Mouse (Mus musculus) inflammation-experienced regulatory T-cells, adult 6 months (primary cell): ENCODE results near the gene Olfr437. TPM values are rescaled to one million over a fixed set of nuclear protein-coding genes. Genes with fewer than 3 reads are reported as not detected.
"Not testable (repeated sequence)": the region's sequence is repeated elsewhere in the genome, so short reads cannot be mapped to it uniquely, and the experiment has no call there.

Experiments
- ATAC-seq: one replicate; pipeline ENCODE4 v1.8.0; 2017
- polyA plus RNA-seq, 3 experiments: library from polyadenylated mRNA; unstranded; fragments of 100-300 nt; shearing (Covaris generic); gene quantifications; one replicate each; pipeline ENCODE4 v1.2.1; 2017

Gene Olfr437
- polyA plus RNA-seq = not detected

DNA sequence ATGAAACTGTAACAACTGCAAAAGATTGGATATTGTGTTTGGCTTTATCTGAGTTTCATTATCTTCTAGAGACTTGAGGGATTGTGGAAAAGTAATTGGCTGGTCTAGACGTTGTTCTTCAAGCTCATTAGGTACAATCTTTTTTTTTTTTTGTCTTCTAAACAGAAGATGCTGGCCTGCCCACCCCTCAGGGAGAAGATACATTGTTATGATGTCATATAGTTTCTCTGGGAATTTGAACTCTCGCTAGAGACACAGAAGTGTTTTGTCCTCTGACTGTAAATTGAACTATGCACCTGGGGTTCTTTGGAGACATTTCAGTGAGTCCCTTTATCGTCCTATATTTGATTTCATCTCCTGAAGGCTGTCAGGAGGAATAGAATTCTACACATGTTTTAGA lies at the start of gene Olfr437:
Gene Olfr437, plus strand, starts transcription at position 301 of the 400 bp plus-strand sequence.
- no peak for ATAC-seq

GRCm38 (mm10) chr6:43146267-43146666 lies 16.8 kb upstream of the Olfr437 start, which contains the start of gene Olfr237-ps1:
Gene Olfr237-ps1 (plus strand): TSS chr6:43146567.
- ATAC-seq = not testable (repeated sequence)

DNA sequence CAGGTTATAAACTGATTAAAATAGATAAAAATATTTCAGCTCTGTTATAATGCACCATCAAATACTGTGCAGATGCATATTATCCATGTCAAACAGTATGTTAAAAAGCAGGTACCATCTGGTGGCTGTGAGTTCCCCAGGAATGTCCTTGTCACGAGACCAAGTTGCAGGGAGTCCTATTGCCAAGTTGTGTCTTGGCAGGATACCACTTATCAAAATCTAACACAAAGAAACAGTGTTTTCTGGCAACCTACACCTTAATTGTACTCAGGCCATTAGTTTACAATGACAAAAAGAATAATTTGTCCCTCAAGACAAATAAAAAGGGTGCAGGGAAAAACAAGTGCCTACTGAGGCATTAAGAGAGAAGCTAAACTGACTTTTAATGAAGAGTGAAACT lies 3.6 kb upstream of the Olfr437 start:
- no peak for ATAC-seq

DNA sequence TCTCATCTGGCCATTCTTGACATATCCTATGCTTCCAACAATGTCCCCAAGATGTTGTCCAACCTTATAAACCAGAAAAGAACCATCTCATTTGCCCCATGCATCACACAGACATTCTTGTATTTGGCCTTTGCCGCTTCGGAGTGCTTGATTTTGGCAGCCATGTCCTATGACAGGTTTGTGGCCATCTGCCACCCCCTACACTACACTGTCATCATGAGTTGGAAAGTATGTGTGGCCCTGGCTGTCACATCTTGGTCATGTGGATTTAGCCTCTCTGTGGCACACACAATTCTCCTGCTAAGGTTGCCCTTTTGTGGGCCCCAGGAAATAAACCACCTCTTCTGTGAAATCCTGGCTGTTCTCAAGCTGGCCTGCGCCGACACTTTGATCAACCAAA lies 4.2 kb downstream of the Olfr437 start:
- ATAC-seq = no peak

DNA sequence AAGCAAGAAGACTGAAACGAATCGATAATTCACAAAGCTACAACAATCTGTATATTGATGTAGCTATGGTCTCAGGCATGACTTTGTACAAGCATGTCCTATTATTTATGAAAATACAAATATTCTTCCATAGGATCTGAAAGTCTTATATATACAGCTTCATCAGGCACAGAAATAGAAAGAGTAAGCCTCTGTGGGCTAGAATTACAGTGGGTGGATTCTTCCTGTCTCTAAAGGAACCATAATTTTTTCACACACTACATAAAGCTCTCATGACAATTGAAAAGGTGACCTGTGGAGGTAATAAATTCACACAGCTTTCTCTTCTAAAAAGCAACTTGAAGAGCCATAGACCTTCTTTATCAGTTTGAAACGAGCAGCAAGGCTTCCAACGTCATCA lies 8.8 kb downstream of the Olfr437 start, which contains the start of gene Olfr13:
Gene Olfr13, plus strand, starts transcription at position 301 of the 400 bp plus-strand sequence.
- no peak for ATAC-seq

DNA sequence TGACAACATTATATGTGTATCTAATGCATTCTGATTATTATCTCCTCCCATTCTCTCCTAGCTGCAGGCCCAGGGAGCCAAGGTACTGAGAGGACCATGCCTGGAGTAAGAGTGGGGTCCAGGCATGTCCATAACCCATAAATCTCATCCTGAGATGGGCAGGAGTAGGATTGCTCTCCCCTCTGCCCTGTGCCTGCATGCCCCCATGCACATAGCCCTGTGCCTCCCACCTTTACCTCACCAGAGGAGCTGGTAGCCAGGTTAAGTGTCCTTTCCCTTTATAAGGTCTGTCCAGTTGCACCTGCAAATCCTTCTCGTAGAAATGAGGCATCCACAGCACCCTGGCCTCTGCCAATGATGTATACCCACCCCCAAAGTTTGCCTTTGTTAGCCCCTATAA lies 15.0 kb downstream of the Olfr437 start:
- ATAC-seq = no peak

GRCm38 (mm10) chr6:43178584-43179501 lies 15.8 kb downstream of the Olfr437 start:
- no peak for ATAC-seq

- no peak for ATAC-seq
Observed at GRCm38 (mm10) chr6:43190986-43191385, 27.9 kb downstream of the Olfr437 start.

- ATAC-seq = no peak
Observed at GRCm38 (mm10) chr6:43196781-43197180, 33.7 kb downstream of the Olfr437 start, which contains the start of gene Olfr435. Gene Olfr435 (plus strand): TSS chr6:43197146.

DNA sequence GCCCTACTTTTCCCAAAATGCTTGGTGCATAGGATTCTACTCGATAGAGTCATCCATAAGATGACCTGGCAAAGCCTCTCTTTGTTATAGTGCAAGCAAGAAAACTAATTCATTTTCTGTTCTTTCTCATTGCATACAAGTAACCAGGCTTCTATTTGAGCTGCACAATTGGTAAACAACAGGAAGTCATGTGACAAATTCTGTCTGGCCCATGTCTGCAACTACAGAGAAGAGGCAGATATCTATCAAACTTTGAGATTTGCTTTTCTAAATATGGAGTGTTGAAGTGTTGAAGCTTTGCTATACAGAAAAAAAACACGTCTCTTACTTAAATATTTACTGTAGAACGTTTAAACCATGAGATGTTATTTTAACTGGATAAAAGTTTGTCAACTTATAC lies 35.0 kb downstream of the Olfr437 start:
- ATAC-seq = peak; percentile 82

DNA sequence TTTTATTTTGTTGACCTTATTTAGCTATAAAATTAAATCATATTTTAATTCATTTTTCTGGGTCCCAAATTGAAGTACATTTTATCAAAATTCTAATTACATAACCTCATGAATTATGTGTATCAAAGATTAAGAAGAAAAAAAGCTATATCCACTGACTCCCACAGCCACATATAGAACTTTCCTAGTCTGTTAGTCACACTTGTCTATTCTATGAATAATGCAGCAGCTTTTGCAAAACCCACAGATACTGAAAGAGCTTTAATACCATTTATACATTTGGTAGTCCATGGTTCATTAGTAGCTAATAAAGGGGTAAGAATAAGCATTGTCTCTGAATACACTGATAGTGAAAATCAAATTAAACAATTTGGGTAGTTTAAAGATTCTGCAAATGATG lies 39.7 kb downstream of the Olfr437 start:
- ATAC-seq = no peak

GRCm38 (mm10) chr6:43205355-43205754 lies 42.3 kb downstream of the Olfr437 start:
- ATAC-seq = no peak

DNA sequence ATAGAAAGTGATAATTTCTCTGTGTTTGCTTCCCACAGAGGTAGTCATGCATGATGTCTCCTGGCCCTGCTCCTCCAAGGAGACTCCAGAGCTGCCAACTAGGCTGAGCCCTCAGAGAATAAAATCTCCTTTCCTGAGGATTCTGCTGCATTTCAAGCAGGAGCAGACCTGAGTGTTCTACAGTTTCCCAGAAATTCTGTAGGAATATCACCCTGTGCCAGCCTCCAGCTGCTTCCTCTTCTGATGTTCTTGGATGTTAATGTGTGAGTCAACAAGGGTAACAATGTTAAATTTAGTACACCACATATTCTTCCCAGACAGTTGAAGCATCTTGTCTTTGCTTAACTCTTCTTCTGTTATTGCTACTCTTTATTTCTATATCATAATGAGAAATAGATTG lies 49.8 kb downstream of the Olfr437 start, which contains the start of gene Olfr434:
Gene Olfr434, plus strand, starts transcription at position 149 of the 400 bp plus-strand sequence.
- ATAC-seq = not testable (repeated sequence)

Other genes with a start within 250 kb of the Olfr437 start
- not detected for gene Olfr446, start 241.9 kb upstream of the Olfr437 start, polyA plus RNA-seq
- gene Olfr444, start 214.2 kb upstream of the Olfr437 start, polyA plus RNA-seq = not detected
- gene Olfr441, start 56.9 kb upstream of the Olfr437 start, polyA plus RNA-seq = not detected
- under 1 TPM in 1 of 3 experiments, not detected in 2; 0.17 TPM for gene Olfr237-ps1, start 16.7 kb upstream of the Olfr437 start, polyA plus RNA-seq
- not detected for gene Olfr13, start 8.9 kb downstream of the Olfr437 start, polyA plus RNA-seq
- gene Olfr435, start 33.9 kb downstream of the Olfr437 start, polyA plus RNA-seq = not detected
- gene Olfr434, start 49.7 kb downstream of the Olfr437 start, polyA plus RNA-seq = not detected
- gene Olfr47, start 68.2 kb downstream of the Olfr437 start, polyA plus RNA-seq = not detected
- gene Arhgef5, start 102.3 kb downstream of the Olfr437 start, polyA plus RNA-seq = 1 to 10 TPM; 2.9 to 4.2 (median 4.1) TPM
- gene Nobox, start 146.3 kb downstream of the Olfr437 start, polyA plus RNA-seq = not detected